Mouse (Mus musculus): ENCODE results near the gene Gm10799.
"Not testable (repeated sequence)": the region's sequence is repeated elsewhere in the genome, so short reads cannot be mapped to it uniquely, and the experiment has no call there.

The Gm10799 gene

GRCm38 (mm10) chr2:104068450-104068849 is at the start of gene Gm10799:
TSS of gene Gm10799 (minus strand) at chr2:104068550.
- DNase-seq (ENCODE audit: extremely low read depth, low read depth, low spot score): not testable (repeated sequence)

GRCm38 (mm10) chr2:104117173-104117572 is 48.8 kb upstream of the Gm10799 start:
- not testable (repeated sequence) for DNase-seq (ENCODE audit: extremely low read depth, low read depth, low spot score)

- DNase-seq (ENCODE audit: extremely low read depth, low read depth, low spot score): no peak
These were observed 46.5 kb upstream of the Gm10799 start for GRCm38 (mm10) chr2:104114898-104115297.

- not testable (repeated sequence) for DNase-seq (ENCODE audit: extremely low read depth, low read depth, low spot score)
These were observed 45.2 kb upstream of the Gm10799 start for GRCm38 (mm10) chr2:104113563-104113962.

GRCm38 (mm10) chr2:104111170-104111797 is 42.9 kb upstream of the Gm10799 start:
- DNase-seq (ENCODE audit: extremely low read depth, low read depth, low spot score): not testable (repeated sequence)

GRCm38 (mm10) chr2:104110031-104110430 is 41.7 kb upstream of the Gm10799 start:
- DNase-seq (ENCODE audit: extremely low read depth, low read depth, low spot score): no peak

GRCm38 (mm10) chr2:104109528-104109927 is 41.2 kb upstream of the Gm10799 start:
- no peak for DNase-seq (ENCODE audit: extremely low read depth, low read depth, low spot score)

GRCm38 (mm10) chr2:104109021-104109420 is 40.7 kb upstream of the Gm10799 start:
- DNase-seq (ENCODE audit: extremely low read depth, low read depth, low spot score): not testable (repeated sequence)

- DNase-seq (ENCODE audit: extremely low read depth, low read depth, low spot score): no peak
These were observed 36.5 kb upstream of the Gm10799 start for GRCm38 (mm10) chr2:104104800-104105199.

- no peak for DNase-seq (ENCODE audit: extremely low read depth, low read depth, low spot score)
These were observed 31.6 kb upstream of the Gm10799 start for GRCm38 (mm10) chr2:104099946-104100345.

GRCm38 (mm10) chr2:104099231-104099585 is 30.9 kb upstream of the Gm10799 start:
- DNase-seq (ENCODE audit: extremely low read depth, low read depth, low spot score): no peak

- DNase-seq (ENCODE audit: extremely low read depth, low read depth, low spot score): no peak
These were observed 30.3 kb upstream of the Gm10799 start for GRCm38 (mm10) chr2:104098529-104099230.

- not testable (repeated sequence) for DNase-seq (ENCODE audit: extremely low read depth, low read depth, low spot score)
These were observed 29.0 kb upstream of the Gm10799 start for GRCm38 (mm10) chr2:104097396-104097795.

- not testable (repeated sequence) for DNase-seq (ENCODE audit: extremely low read depth, low read depth, low spot score)
These were observed 28.4 kb upstream of the Gm10799 start for GRCm38 (mm10) chr2:104096796-104097195.

- DNase-seq (ENCODE audit: extremely low read depth, low read depth, low spot score): no peak
These were observed 27.9 kb upstream of the Gm10799 start for GRCm38 (mm10) chr2:104096256-104096655.

GRCm38 (mm10) chr2:104095741-104096213 is 27.4 kb upstream of the Gm10799 start, which contains the start of gene Cd59a:
TSS of gene Cd59a (plus strand) at chr2:104095801.
- no peak for DNase-seq (ENCODE audit: extremely low read depth, low read depth, low spot score)

- DNase-seq (ENCODE audit: extremely low read depth, low read depth, low spot score): no peak
These were observed 25.0 kb upstream of the Gm10799 start for GRCm38 (mm10) chr2:104093305-104093704.

GRCm38 (mm10) chr2:104087562-104087961 is 19.2 kb upstream of the Gm10799 start:
- DNase-seq (ENCODE audit: extremely low read depth, low read depth, low spot score): not testable (repeated sequence)

- not testable (repeated sequence) for DNase-seq (ENCODE audit: extremely low read depth, low read depth, low spot score)
These were observed 15.7 kb upstream of the Gm10799 start for GRCm38 (mm10) chr2:104084027-104084426.

GRCm38 (mm10) chr2:104082474-104082873 is 14.1 kb upstream of the Gm10799 start:
- no peak for DNase-seq (ENCODE audit: extremely low read depth, low read depth, low spot score)

GRCm38 (mm10) chr2:104081436-104082050 is 13.2 kb upstream of the Gm10799 start:
- not testable (repeated sequence) for DNase-seq (ENCODE audit: extremely low read depth, low read depth, low spot score)

GRCm38 (mm10) chr2:104078285-104078684 is 9.9 kb upstream of the Gm10799 start:
- not testable (repeated sequence) for DNase-seq (ENCODE audit: extremely low read depth, low read depth, low spot score)

Data from fat pad, adult 2 months (tissue).